Mouse (Mus musculus): ENCODE measurements around the gene Lgals3bp. TPM values are rescaled to one million over a fixed set of nuclear protein-coding genes. Genes with fewer than 3 reads are reported as not detected.

Gene Lgals3bp
- polyA plus RNA-seq, 1 experiment from 2014 or later: 39.0 TPM

GRCm38 (mm10) chr11:118416046-118416445, 14.2 kb upstream of the Lgals3bp start:
- no peak overlapping the region for H3K9ac ChIP-seq (replicated peaks; ENCODE audit: low read depth, low read length)
- no peak overlapping the region for H3K27ac ChIP-seq (ENCODE audit: low read length)
- no peak for ATAC-seq (ENCODE audit: insufficient number of reproducible peaks, insufficient read depth, low FRiP score, low read depth)
- H3K4me3 ChIP-seq (ENCODE audit: low read depth, low read length): no peak overlapping the region
- peaks cover 8% of the 10 kb centered on the region for H3K4me1 ChIP-seq (ENCODE audit: control insufficient read depth, insufficient read depth, low read length)
- 72% methylated on average over 7 of the region's 7 CpGs for WGBS
- peaks cover 21% of the 10 kb centered on the region for H3K36me3 ChIP-seq (ENCODE audit: control insufficient read depth, insufficient read depth, low read length)
- H3K27me3 ChIP-seq (ENCODE audit: control insufficient read depth, insufficient read depth, low read length): no peaks in the 10 kb centered on the region
- H3K9me3 ChIP-seq (ENCODE audit: control insufficient read depth, low read depth, low read length): no peaks in the 10 kb centered on the region
- H3K4me2 ChIP-seq (replicated peaks; ENCODE audit: low read depth, low read length): no peak overlapping the region

GRCm38 (mm10) chr11:118415630-118416029, 13.7 kb upstream of the Lgals3bp start:
- H3K27me3 ChIP-seq (ENCODE audit: control insufficient read depth, insufficient read depth, low read length): no peaks in the 10 kb centered on the region
- peaks cover 25% of the 10 kb centered on the region for H3K36me3 ChIP-seq (ENCODE audit: control insufficient read depth, insufficient read depth, low read length)
- H3K4me2 ChIP-seq (replicated peaks; ENCODE audit: low read depth, low read length): no peak overlapping the region
- 82% methylated on average over 6 of the region's 6 CpGs for WGBS
- H3K9ac ChIP-seq (replicated peaks; ENCODE audit: low read depth, low read length): no peak overlapping the region
- H3K4me3 ChIP-seq (ENCODE audit: low read depth, low read length): no peak overlapping the region
- H3K27ac ChIP-seq (ENCODE audit: low read length): no peak overlapping the region
- ATAC-seq (ENCODE audit: insufficient number of reproducible peaks, insufficient read depth, low FRiP score, low read depth): no peak
- H3K9me3 ChIP-seq (ENCODE audit: control insufficient read depth, low read depth, low read length): no peaks in the 10 kb centered on the region
- H3K4me1 ChIP-seq (ENCODE audit: control insufficient read depth, insufficient read depth, low read length): peaks cover 8% of the 10 kb centered on the region

- no peak overlapping the region for H3K9ac ChIP-seq (replicated peaks; ENCODE audit: low read depth, low read length)
- H3K4me3 ChIP-seq (ENCODE audit: low read depth, low read length): no peak overlapping the region
- peaks cover 8% of the 10 kb centered on the region for H3K4me1 ChIP-seq (ENCODE audit: control insufficient read depth, insufficient read depth, low read length)
- H3K4me2 ChIP-seq (replicated peaks; ENCODE audit: low read depth, low read length): no peak overlapping the region
- ATAC-seq (ENCODE audit: insufficient number of reproducible peaks, insufficient read depth, low FRiP score, low read depth): no peak
- H3K27ac ChIP-seq (ENCODE audit: low read length): no peak overlapping the region
- H3K27me3 ChIP-seq (ENCODE audit: control insufficient read depth, insufficient read depth, low read length): no peaks in the 10 kb centered on the region
- WGBS: 89% methylated on average over 5 of the region's 5 CpGs
- peaks cover 32% of the 10 kb centered on the region for H3K36me3 ChIP-seq (ENCODE audit: control insufficient read depth, insufficient read depth, low read length)
- no peaks in the 10 kb centered on the region for H3K9me3 ChIP-seq (ENCODE audit: control insufficient read depth, low read depth, low read length)
Measured at GRCm38 (mm10) chr11:118414270-118414669, 12.4 kb upstream of the Lgals3bp start.

- Histone ChIP-seq H3K27ac (ENCODE audit: low read length) (no peak overlapping the region), H3K9ac (replicated peaks; ENCODE audit: low read depth, low read length) (no peak overlapping the region), H3K27me3 (ENCODE audit: control insufficient read depth, insufficient read depth, low read length) (no peaks in the 10 kb centered on the region), H3K36me3 (ENCODE audit: control insufficient read depth, insufficient read depth, low read length) (peaks cover 35% of the 10 kb centered on the region), H3K4me1 (ENCODE audit: control insufficient read depth, insufficient read depth, low read length) (peaks cover 5% of the 10 kb centered on the region), H3K4me3 (ENCODE audit: low read depth, low read length) (no peak overlapping the region), H3K4me2 (replicated peaks; ENCODE audit: low read depth, low read length) (no peak overlapping the region), H3K9me3 (ENCODE audit: control insufficient read depth, low read depth, low read length) (no peaks in the 10 kb centered on the region)
- ATAC-seq (ENCODE audit: insufficient number of reproducible peaks, insufficient read depth, low FRiP score, low read depth): no peak
- 90% methylated on average over 4 of the region's 4 CpGs for WGBS
Measured at GRCm38 (mm10) chr11:118413055-118413454, 11.2 kb upstream of the Lgals3bp start.

GRCm38 (mm10) chr11:118412601-118413000, 10.7 kb upstream of the Lgals3bp start:
- WGBS: 81% methylated on average over 2 of the region's 2 CpGs
- no peak for ATAC-seq (ENCODE audit: insufficient number of reproducible peaks, insufficient read depth, low FRiP score, low read depth)

GRCm38 (mm10) chr11:118411271-118411670, 9.4 kb upstream of the Lgals3bp start:
- H3K4me1 ChIP-seq (ENCODE audit: control insufficient read depth, insufficient read depth, low read length): no peaks in the 10 kb centered on the region
- H3K9ac ChIP-seq (replicated peaks; ENCODE audit: low read depth, low read length): no peak overlapping the region
- H3K27me3 ChIP-seq (ENCODE audit: control insufficient read depth, insufficient read depth, low read length): no peaks in the 10 kb centered on the region
- no peak overlapping the region for H3K27ac ChIP-seq (ENCODE audit: low read length)
- 93% methylated on average over 8 of the region's 8 CpGs for WGBS
- H3K4me2 ChIP-seq (replicated peaks; ENCODE audit: low read depth, low read length): no peak overlapping the region
- no peak for ATAC-seq (ENCODE audit: insufficient number of reproducible peaks, insufficient read depth, low FRiP score, low read depth)
- no peak overlapping the region for H3K4me3 ChIP-seq (ENCODE audit: low read depth, low read length)
- H3K9me3 ChIP-seq (ENCODE audit: control insufficient read depth, low read depth, low read length): no peaks in the 10 kb centered on the region
- peaks cover 38% of the 10 kb centered on the region for H3K36me3 ChIP-seq (ENCODE audit: control insufficient read depth, insufficient read depth, low read length)

More at GRCm38 (mm10) chr11:118412601-118413000, 10.7 kb upstream of the Lgals3bp start:
- Histone ChIP-seq H3K27me3 (ENCODE audit: control insufficient read depth, insufficient read depth, low read length) (no peaks in the 10 kb centered on the region), H3K27ac (ENCODE audit: low read length) (no peak overlapping the region), H3K4me1 (ENCODE audit: control insufficient read depth, insufficient read depth, low read length) (peaks cover under 1% of the 10 kb centered on the region; the same call in 1 of the 2 replicates), H3K4me3 (ENCODE audit: low read depth, low read length) (no peak overlapping the region), H3K9ac (replicated peaks; ENCODE audit: low read depth, low read length) (no peak overlapping the region), H3K36me3 (ENCODE audit: control insufficient read depth, insufficient read depth, low read length) (peaks cover 38% of the 10 kb centered on the region), H3K9me3 (ENCODE audit: control insufficient read depth, low read depth, low read length) (no peaks in the 10 kb centered on the region), H3K4me2 (replicated peaks; ENCODE audit: low read depth, low read length) (no peak overlapping the region)

GRCm38 (mm10) chr11:118410479-118410878, 8.6 kb upstream of the Lgals3bp start:
- Histone ChIP-seq H3K4me1 (ENCODE audit: control insufficient read depth, insufficient read depth, low read length) (no peaks in the 10 kb centered on the region), H3K4me3 (ENCODE audit: low read depth, low read length) (no peak overlapping the region), H3K36me3 (ENCODE audit: control insufficient read depth, insufficient read depth, low read length) (peaks cover 32% of the 10 kb centered on the region), H3K27ac (ENCODE audit: low read length) (peak overlapping the region; percentile 72; the same call in 1 of the 2 replicates), H3K9ac (replicated peaks; ENCODE audit: low read depth, low read length) (no peak overlapping the region), H3K9me3 (ENCODE audit: control insufficient read depth, low read depth, low read length) (no peaks in the 10 kb centered on the region), H3K27me3 (ENCODE audit: control insufficient read depth, insufficient read depth, low read length) (no peaks in the 10 kb centered on the region), H3K4me2 (replicated peaks; ENCODE audit: low read depth, low read length) (no peak overlapping the region)
- WGBS: 84% methylated on average over 10 of the region's 10 CpGs
- no peak for ATAC-seq (ENCODE audit: insufficient number of reproducible peaks, insufficient read depth, low FRiP score, low read depth)

- WGBS: 55% methylated on average over 1 of the region's 1 CpGs
- Histone ChIP-seq H3K4me1 (ENCODE audit: control insufficient read depth, insufficient read depth, low read length) (no peaks in the 10 kb centered on the region), H3K4me2 (replicated peaks; ENCODE audit: low read depth, low read length) (no peak overlapping the region), H3K4me3 (ENCODE audit: low read depth, low read length) (no peak overlapping the region), H3K27me3 (ENCODE audit: control insufficient read depth, insufficient read depth, low read length) (no peaks in the 10 kb centered on the region), H3K9me3 (ENCODE audit: control insufficient read depth, low read depth, low read length) (no peaks in the 10 kb centered on the region), H3K9ac (replicated peaks; ENCODE audit: low read depth, low read length) (no peak overlapping the region), H3K36me3 (ENCODE audit: control insufficient read depth, insufficient read depth, low read length) (peaks cover 30% of the 10 kb centered on the region), H3K27ac (ENCODE audit: low read length) (peak overlapping the region; percentile 72; the same call in 1 of the 2 replicates)
- no peak for ATAC-seq (ENCODE audit: insufficient number of reproducible peaks, insufficient read depth, low FRiP score, low read depth)
Measured at GRCm38 (mm10) chr11:118410073-118410444, 8.2 kb upstream of the Lgals3bp start.

Measured in stomach, embryonic 14.5 days (tissue).